Mouse (Mus musculus) heart, postnatal 0 days (tissue): ENCODE results near the gene Acbd3.

Experiments used
- CTCF ChIP-seq: IDR thresholded peaks from 2 replicates; pipeline ENCODE4 v1.5.1; 2016; ENCODE audit warnings: antibody characterized with exemption, control low read depth, low read depth
- EP300 ChIP-seq: IDR thresholded peaks from 2 replicates; pipeline ENCODE4 v1.6.1; 2016; ENCODE audit warnings: antibody characterized with exemption, low read depth

GRCm38 (mm10) chr1:180771722-180772121, 45.9 kb downstream of the Acbd3 start:
- TF ChIP-seq CTCF (no peak), EP300 (no peak)
